8 mouse cellular contexts compared by ENCODE assay signal in the genomic region with DNA sequence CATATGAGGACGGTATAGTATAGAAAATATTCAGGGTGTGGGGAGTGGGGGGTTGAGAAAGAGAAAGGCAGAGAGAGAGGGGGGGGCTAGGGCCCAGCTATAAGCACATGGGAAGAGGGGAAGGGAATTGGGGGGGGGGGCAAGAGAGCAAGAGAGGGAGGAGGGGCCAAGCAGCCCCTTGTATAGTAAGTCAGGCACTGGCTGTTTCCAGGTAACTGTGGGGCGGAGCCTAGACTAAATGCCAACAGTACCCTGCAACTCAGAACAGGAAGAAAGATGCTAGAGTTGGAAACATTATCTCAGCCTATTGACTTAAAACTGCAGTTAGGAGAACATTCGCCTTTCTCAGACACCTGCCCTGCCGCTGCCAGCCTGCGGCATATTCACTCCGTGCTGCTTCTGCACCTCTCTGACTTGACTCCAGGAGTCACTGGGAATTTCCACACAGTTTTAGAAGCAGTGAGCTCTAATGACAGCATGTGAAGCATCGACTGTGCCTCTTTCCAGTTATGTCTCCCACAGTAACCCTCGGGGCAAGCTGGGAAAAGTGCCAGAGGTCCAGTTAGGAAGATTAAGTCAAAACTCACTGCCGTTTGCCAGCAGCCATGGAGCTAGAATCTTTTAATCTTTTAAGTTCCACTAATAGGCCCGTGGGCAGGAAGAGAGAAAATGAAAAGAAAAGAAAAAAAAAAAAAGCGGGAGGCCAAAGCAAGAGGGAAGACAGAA. TPM values are rescaled to one million over a fixed set of nuclear protein-coding genes. Genes with fewer than 3 reads are reported as not detected.
A peak's percentile ranks its signal among the peaks of the same experiment; 100 is the strongest.
DNase-seq lines count a peak whose midpoint lies in the region; ATAC-seq and TF ChIP-seq lines count a peak whose summit lies in the region.

No protein-coding gene starts in this region.

- H3K9ac ChIP-seq in forebrain, postnatal 0 days = no peak overlapping the region
- 0 out of 2 replicates have a peak overlapping the region, but pooled peaks have one; percentile 7 for H3K9ac ChIP-seq in hindbrain, embryonic 15.5 days

- H3K4me2 ChIP-seq in forebrain, postnatal 0 days (ENCODE audit: low read depth) = no peak overlapping the region
- H3K4me2 ChIP-seq in hindbrain, embryonic 15.5 days = no peak overlapping the region

- H3K9me3 ChIP-seq in forebrain, postnatal 0 days (ENCODE audit: low read length) = no peaks in the 10 kb centered on the region
- no peaks in the 10 kb centered on the region for H3K9me3 ChIP-seq in hindbrain, embryonic 15.5 days

- H3K27ac ChIP-seq in forebrain, postnatal 0 days (ENCODE audit: low read depth, low read length) = no peak overlapping the region
- H3K27ac ChIP-seq in hindbrain, embryonic 15.5 days (replicated peaks) = peak overlapping the region; percentile 77

- H3K4me3 ChIP-seq in forebrain, postnatal 0 days (ENCODE audit: low read depth, low read length) = no peak overlapping the region
- H3K4me3 ChIP-seq in hindbrain, embryonic 15.5 days = no peak overlapping the region

- WGBS in forebrain, postnatal 0 days = 27% methylated on average over 11 of the region's 11 CpGs
- 41% methylated on average over 11 of the region's 11 CpGs for WGBS in hindbrain, embryonic 15.5 days

- H3K36me3 ChIP-seq in forebrain, postnatal 0 days (ENCODE audit: insufficient read depth) = no peaks in the 10 kb centered on the region
- H3K36me3 ChIP-seq in hindbrain, embryonic 15.5 days = no peaks in the 10 kb centered on the region

- peak; percentile 60 for DNase-seq in kidney, postnatal 10 days
- no peak for DNase-seq in kidney, adult 9 months
- DNase-seq in adrenal gland, postnatal 36 days = peak; percentile 39 to 56
- DNase-seq in forebrain, postnatal 0 days = peak; percentile 53
- DNase-seq in retina, postnatal 7 days (ENCODE audit: low read depth, low spot score) = peak; percentile 67
- DNase-seq in thymus, postnatal 36 days = no peak

- TF ChIP-seq CTCF in forebrain, postnatal 0 days (IDR thresholded peaks at IDR 0.05; ENCODE audit: low read depth) = no peak

- peaks cover 24% of the 10 kb centered on the region for H3K4me1 ChIP-seq in forebrain, postnatal 0 days (ENCODE audit: insufficient read depth)
- peaks cover 36% of the 10 kb centered on the region for H3K4me1 ChIP-seq in hindbrain, embryonic 15.5 days (replicated peaks)

- no peaks in the 10 kb centered on the region for H3K27me3 ChIP-seq in forebrain, postnatal 0 days (ENCODE audit: insufficient read depth, low read length)
- no peaks in the 10 kb centered on the region for H3K27me3 ChIP-seq in hindbrain, embryonic 15.5 days

- ATAC-seq in forebrain, postnatal 0 days = peak; percentile 26
- ATAC-seq in hindbrain, embryonic 15.5 days (ENCODE audit: low FRiP score, low read depth) = peak; percentile 36; the same call in 1 of the 2 replicates
- no peak for ATAC-seq in erythroid progenitor cell, adult 5-6 weeks (replicated peaks; ENCODE audit: low FRiP score, poor library complexity, severe bottlenecking)

RNA-seq across cellular contexts. Expression of a gene that starts 20.6 kb away (rescaled TPM):
- 10 to 100 TPM; 24.3 to 24.6 TPM for total RNA-seq in adrenal gland, postnatal 36 days (2021)
- total RNA-seq in forebrain, postnatal 0 days (2014; rRNA removed) = 41.5 and 43.8 TPM in 2 replicates
- 47.6 and 54.9 TPM in 2 replicates for polyA plus RNA-seq in forebrain, postnatal 0 days (2015; fragmentation: Nextera tagmentation; extraction: Ambion mirVana)
- polyA plus RNA-seq in hindbrain, embryonic 15.5 days (2015; fragmentation: Nextera tagmentation; extraction: Ambion mirVana) = 34.6 and 35.4 TPM in 2 replicates
- total RNA-seq in erythroid progenitor cell, adult 5-6 weeks (2015; ENCODE audit: low replicate concordance) = 8.0 and 11.5 TPM in 2 replicates
- total RNA-seq in erythroid progenitor cell, adult 5-6 weeks (2017; ENCODE audit: low replicate concordance) = 6.2 and 17.8 TPM in 2 replicates

Comparison
In these comparisons a context has a peak if more than half of its experiments do, and no peak if none do; other contexts are left out.
1. DNase-seq: peak in kidney, postnatal 10 days (single experiment), adrenal gland, postnatal 36 days (2 of 2), forebrain, postnatal 0 days (single experiment) and retina, postnatal 7 days (single experiment); none in kidney, adult 9 months (single experiment) and thymus, postnatal 36 days (0 of 2).